In genomic region chrX:85289846-85290245, GRCm38 (mm10) we compare ENCODE assay signal across 26 mouse cellular contexts. TPM values are rescaled to one million over a fixed set of nuclear protein-coding genes. Genes with fewer than 3 reads are reported as not detected.
A peak's percentile ranks its signal among the peaks of the same experiment; 100 is the strongest.
DNase-seq lines count a peak whose midpoint lies in the region; ATAC-seq and TF ChIP-seq lines count a peak whose summit lies in the region.
"Had no signal": no experiment of that assay in that cellular context is flagged by ENCODE, and none has a peak within 500 bp of the region (broad histone marks: within the 10 kb centered on the region; RNA-seq: fewer than 3 reads in every experiment).

No protein-coding gene starts in this region.

- TF ChIP-seq CTCF in kidney, adult 2 months (conservative IDR thresholded peaks at IDR 0.05; ENCODE audit: insufficient read depth, insufficient read length, low read depth, low read length): no peak

- no peaks in the 10 kb centered on the region for H3K4me1 ChIP-seq in kidney, adult 2 months (ENCODE audit: control insufficient read depth, insufficient read depth, low read length)
- no peaks in the 10 kb centered on the region for H3K4me1 ChIP-seq in embryonic facial prominence, embryonic 10.5 days
- H3K4me1 ChIP-seq: embryonic facial prominence, embryonic 12.5 days; forebrain, embryonic 10.5 days; forebrain, embryonic 12.5 days had no signal

- no peak overlapping the region for H3K4me3 ChIP-seq in kidney, adult 2 months (ENCODE audit: insufficient read depth, low read depth, low read length)
- H3K4me3 ChIP-seq in embryonic facial prominence, embryonic 10.5 days: no peak overlapping the region
- H3K4me3 ChIP-seq: embryonic facial prominence, embryonic 12.5 days; erythroblast, embryonic 14.5 days; forebrain, embryonic 10.5 days; forebrain, embryonic 12.5 days had no signal

- H3K27ac ChIP-seq in kidney, adult 2 months (ENCODE audit: insufficient read depth, low read depth, low read length): no peak overlapping the region
- H3K27ac ChIP-seq in embryonic facial prominence, embryonic 10.5 days (replicated peaks): no peak overlapping the region
- H3K27ac ChIP-seq: embryonic facial prominence, embryonic 12.5 days; forebrain, embryonic 10.5 days; forebrain, embryonic 12.5 days had no signal

- peak; percentile 78 for ATAC-seq in common myeloid progenitor, adult 5-6 weeks (replicated peaks; ENCODE audit: low read depth, poor library complexity, severe bottlenecking)
- ATAC-seq in megakaryocyte progenitor cell, adult 5-6 weeks (replicated peaks; ENCODE audit: poor library complexity): peak; percentile 52
- ATAC-seq: forebrain, embryonic 14.5 days; forebrain, embryonic 16.5 days had no signal

- H3K27me3 ChIP-seq in kidney, adult 2 months (replicated peaks; ENCODE audit: control insufficient read depth, insufficient read depth, low read length): no peaks in the 10 kb centered on the region
- no peaks in the 10 kb centered on the region for H3K27me3 ChIP-seq in embryonic facial prominence, embryonic 10.5 days (replicated peaks; ENCODE audit: low read depth, poor library complexity, severe bottlenecking)
- H3K27me3 ChIP-seq: embryonic facial prominence, embryonic 12.5 days; forebrain, embryonic 12.5 days had no signal

- H3K9me3 ChIP-seq in embryonic facial prominence, embryonic 10.5 days: no peaks in the 10 kb centered on the region
- H3K9me3 ChIP-seq: embryonic facial prominence, embryonic 12.5 days; forebrain, embryonic 10.5 days; forebrain, embryonic 12.5 days had no signal

- H3K36me3 ChIP-seq in kidney, adult 2 months (ENCODE audit: control insufficient read depth, insufficient read depth, low read length): no peaks in the 10 kb centered on the region
- H3K36me3 ChIP-seq in embryonic facial prominence, embryonic 10.5 days (replicated peaks): no peaks in the 10 kb centered on the region
- H3K36me3 ChIP-seq: embryonic facial prominence, embryonic 12.5 days; forebrain, embryonic 10.5 days; forebrain, embryonic 12.5 days had no signal

- no peak for TF ChIP-seq POLR2A in kidney, adult 2 months (IDR thresholded peaks at IDR 0.05; ENCODE audit: low read depth, low read length)

- WGBS in kidney, adult 2 months: 75% methylated on average over 1 of the region's 1 CpGs
- 85% methylated on average over 1 of the region's 1 CpGs for WGBS in embryonic facial prominence, embryonic 10.5 days

- DNase-seq in A20 (ENCODE audit: low read depth, low spot score): peak; percentile 7
- DNase-seq in MEL-GATA-1-ER (ENCODE audit: extremely low read depth, low read depth): peak; percentile 87
- no peak for DNase-seq in right cerebral cortex, postnatal 10 days (ENCODE audit: low spot score in 2 of 2)
- DNase-seq in kidney, adult 2 months: no peak
- DNase-seq in embryonic facial prominence, embryonic 10.5 days (ENCODE audit: low spot score): no peak
- DNase-seq: adrenal gland, adult 8-10 months; adrenal gland, postnatal 14 days; adrenal gland, postnatal 36 days; cerebellum, adult 11-12 months; cerebellum, adult 2 months; cerebellum, adult 9-10 months; cerebellum, postnatal 10 days; cerebellum, postnatal 25 days; embryo, embryonic 11 days had no signal

RNA-seq across cellular contexts. Expression of gene Fthl17a, which starts 40.4 kb away (rescaled TPM):
- not detected in 2 replicates for total RNA-seq in common myeloid progenitor, adult 5-6 weeks (2017)
- total RNA-seq in megakaryocyte progenitor cell, adult 5-6 weeks (2015): not detected in 2 replicates
- total RNA-seq in megakaryocyte progenitor cell, adult 5-6 weeks (2017): not detected in 2 replicates
- polyA plus RNA-seq in kidney, adult 2 months (2012; rRNA removed): not detected in 2 replicates
- not detected in 2 replicates for polyA plus RNA-seq in embryonic facial prominence, embryonic 10.5 days (2016; fragmentation: Nextera tagmentation; extraction: Ambion mirVana)
- total RNA-seq: adrenal gland, adult 18-20 months; adrenal gland, adult 8-10 months; adrenal gland, postnatal 14 days; adrenal gland, postnatal 36 days had no signal
- polyA plus RNA-seq: brain, embryonic 14.5 days; C2C12; cerebellum, adult 2 months; embryonic facial prominence, embryonic 12.5 days; embryonic facial prominence, embryonic 14.5 days; erythroblast, embryonic 14.5 days; forebrain, embryonic 10.5 days; forebrain, embryonic 12.5 days; forebrain, embryonic 14.5 days; forebrain, embryonic 16.5 days had no signal

Comparison
In these comparisons a context has a peak if more than half of its experiments do, and no peak if none do; other contexts are left out.
1. DNase-seq: peak in A20 (single experiment) and MEL-GATA-1-ER (single experiment); none in right cerebral cortex, postnatal 10 days (0 of 2), kidney, adult 2 months (single experiment) and embryonic facial prominence, embryonic 10.5 days (single experiment).